Mouse (Mus musculus): ENCODE measurements at regions not wholly inside any gene's neighbourhood (a gene's known extent, or its start where the extent isn't known, plus 50 kb on each side); places are given as distances from the start of the nearest gene placed in this dataset.

DNA sequence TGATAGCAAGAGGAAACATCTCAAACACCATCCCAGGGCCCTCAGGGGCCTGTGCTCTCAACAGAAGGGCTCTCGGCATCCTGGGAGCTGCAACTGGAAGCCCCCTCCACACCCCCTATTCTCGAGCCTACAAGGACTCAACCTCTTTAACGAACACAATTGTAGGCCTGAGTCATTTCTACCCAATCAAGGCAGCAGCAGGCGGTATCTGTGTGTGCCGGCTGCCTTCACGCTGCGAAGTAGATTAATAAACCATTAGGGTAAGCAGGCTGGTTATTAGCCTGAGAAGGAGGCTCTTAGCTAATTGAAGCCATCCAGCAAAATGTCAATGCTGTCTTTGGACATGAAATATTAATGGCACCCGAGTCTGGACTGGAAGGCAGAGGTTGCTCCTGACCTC is 61.7 kb upstream of the Ppp1r26 start:
- TF ChIP-seq CTCF (IDR thresholded peaks at IDR 0.05; ENCODE audit: borderline replicate concordance, insufficient read depth, low read depth, low read length) (no peak), POLR2A (IDR thresholded peaks at IDR 0.05; ENCODE audit: borderline replicate concordance, insufficient read depth, low read length) (no peak)

All from cerebellum, adult 2 months (tissue).